Mouse (Mus musculus) embryo, embryonic 10.5 days (tissue): Measurements from ENCODE around the gene Psmd13.
A peak's percentile ranks its signal among the peaks of the same experiment; 100 is the strongest.

Experiments used
- DNase-seq: peaks from one replicate; pipeline ENCODE4 v3.0.0-alpha.2; 2015; ENCODE audit warnings: low spot score

Gene Psmd13

GRCm38 (mm10) chr7:140881696-140882468 lies at the start of gene Psmd13, which contains the start of gene Sirt3:
Psmd13 (plus strand) TSS chr7:140881968.
Sirt3 (minus strand) TSS chr7:140882309.
- peak; percentile 96 for DNase-seq

- no peak for DNase-seq
These were observed 48.4 kb upstream of the Psmd13 start for GRCm38 (mm10) chr7:140833341-140833740.

- DNase-seq: no peak
These were observed 46.6 kb upstream of the Psmd13 start, which contains the start of gene Urah for GRCm38 (mm10) chr7:140834968-140835757. Urah (plus strand) TSS chr7:140835018.

- DNase-seq: no peak
These were observed 46.0 kb upstream of the Psmd13 start for GRCm38 (mm10) chr7:140835758-140836087.

- DNase-seq: no peak
These were observed 45.3 kb upstream of the Psmd13 start for GRCm38 (mm10) chr7:140836243-140837115.

- DNase-seq: no peak
These were observed 42.2 kb upstream of the Psmd13 start for GRCm38 (mm10) chr7:140839556-140839955.

- DNase-seq: no peak
These were observed 40.7 kb upstream of the Psmd13 start for GRCm38 (mm10) chr7:140840750-140841735.

- no peak for DNase-seq
These were observed 38.0 kb upstream of the Psmd13 start for GRCm38 (mm10) chr7:140843806-140844205.

GRCm38 (mm10) chr7:140844905-140845665 lies 36.7 kb upstream of the Psmd13 start, which contains the start of gene Scgb1c1:
Scgb1c1 (plus strand) TSS chr7:140845547.
- peak; percentile 91 for DNase-seq

- DNase-seq: no peak
These were observed 36.1 kb upstream of the Psmd13 start for GRCm38 (mm10) chr7:140845683-140846082.

- DNase-seq: no peak
These were observed 35.1 kb upstream of the Psmd13 start for GRCm38 (mm10) chr7:140846676-140847075.

- no peak for DNase-seq
These were observed 33.8 kb upstream of the Psmd13 start, which contains the start of gene Odf3 for GRCm38 (mm10) chr7:140847755-140848580. Odf3 (plus strand) TSS chr7:140847805.

GRCm38 (mm10) chr7:140848591-140848990 lies 33.2 kb upstream of the Psmd13 start:
- no peak for DNase-seq

GRCm38 (mm10) chr7:140851916-140852315 lies 29.9 kb upstream of the Psmd13 start:
- no peak for DNase-seq

GRCm38 (mm10) chr7:140853386-140853785 lies 28.4 kb upstream of the Psmd13 start:
- no peak for DNase-seq

GRCm38 (mm10) chr7:140854483-140854882 lies 27.3 kb upstream of the Psmd13 start:
- DNase-seq: no peak

- DNase-seq: no peak
These were observed 26.6 kb upstream of the Psmd13 start for GRCm38 (mm10) chr7:140855181-140855580.

GRCm38 (mm10) chr7:140855860-140856784 lies 25.6 kb upstream of the Psmd13 start, which contains the start of gene Gm45785:
Gm45785 (minus strand) TSS chr7:140856331.
- DNase-seq: peak; percentile 94
